Mouse (Mus musculus) CD8-positive naive resting alpha-beta T cell, adult 57 days (primary cell): ENCODE measurements around the gene Ier5l. TPM values are rescaled to one million over a fixed set of nuclear protein-coding genes. Genes with fewer than 3 reads are reported as not detected.

Source experiments
- total RNA-seq: library from RNA; stranded (reverse); gene quantifications from one replicate; pipeline ENCODE4 v1.2.4, GENCODE M21; 2023

Ier5l gene
- total RNA-seq = 0.24 TPM

GRCm38 (mm10) chr2:30474039-30474438 is at the start of gene Ier5l:
Gene Ier5l, minus strand, starts transcription at chr2:30474219.

Other genes with a start within 250 kb of the Ier5l start
- gene Lrrc8a, start 236.5 kb downstream of the Ier5l start, total RNA-seq = 72.8 TPM
- 9.3 TPM for gene Gm28035, start 233.7 kb downstream of the Ier5l start, total RNA-seq
- gene Phyhd1, start 208.0 kb downstream of the Ier5l start, total RNA-seq = 22.4 TPM
- gene Gm28038, start 193.2 kb downstream of the Ier5l start, total RNA-seq = not detected
- gene Dolk, start 187.9 kb downstream of the Ier5l start, total RNA-seq = 8.6 TPM
- 51.3 TPM for gene Nup188, start 187.8 kb downstream of the Ier5l start, total RNA-seq
- gene Sh3glb2, start 114.9 kb downstream of the Ier5l start, total RNA-seq = 86.7 TPM
- gene Miga2, start 110.0 kb downstream of the Ier5l start, total RNA-seq = 17.2 TPM
- 18.5 TPM for gene Dolpp1, start 82.0 kb downstream of the Ier5l start, total RNA-seq
- gene Crat, start 58.4 kb downstream of the Ier5l start, total RNA-seq = 16.5 TPM
- 89.8 TPM for gene Ptpa, start 58.2 kb downstream of the Ier5l start, total RNA-seq
- 3.5 TPM for gene Cstad, start 120.8 kb upstream of the Ier5l start, total RNA-seq